Mouse (Mus musculus): Measurements from ENCODE around the gene Ift81.

- TF ChIP-seq CTCF (IDR thresholded peaks at IDR 0.05; ENCODE audit: insufficient read depth, low read depth, low read length) = no peak
- no peak for TF ChIP-seq POLR2A (IDR thresholded peaks at IDR 0.05; ENCODE audit: insufficient read depth, low read depth, low read length)
Measured at GRCm38 (mm10) chr5:122617718-122618117, 3.4 kb upstream of the Ift81 start.

Measured in olfactory bulb, adult 2 months (tissue).